In genomic region chr15:5158827-5159226, GRCm38 (mm10) we compare ENCODE assay signal across 10 mouse cellular contexts. TPM values are rescaled to one million over a fixed set of nuclear protein-coding genes. Genes with fewer than 3 reads are reported as not detected.
A peak's percentile ranks its signal among the peaks of the same experiment; 100 is the strongest.
DNase-seq lines count a peak whose midpoint lies in the region; ATAC-seq and TF ChIP-seq lines count a peak whose summit lies in the region.
"Had no signal": no experiment of that assay in that cellular context is flagged by ENCODE, and none has a peak within 500 bp of the region (broad histone marks: within the 10 kb centered on the region; RNA-seq: fewer than 3 reads in every experiment).

No protein-coding gene starts in this region.

- H3K4me3 ChIP-seq in lung, postnatal 0 days (ENCODE audit: low read depth, low read length) = no peak overlapping the region
- no peak overlapping the region for H3K4me3 ChIP-seq in intestine, embryonic 16.5 days (ENCODE audit: low read length)
- no peak overlapping the region for H3K4me3 ChIP-seq in stomach, postnatal 0 days (ENCODE audit: low read depth, low read length)
- no peak overlapping the region for H3K4me3 ChIP-seq in cerebellum, adult 2 months (replicated peaks; ENCODE audit: insufficient read depth, low read depth, low read length)
- H3K4me3 ChIP-seq: hindbrain, embryonic 15.5 days had no signal

- TF ChIP-seq CTCF in lung, postnatal 0 days (IDR thresholded peaks at IDR 0.05) = no peak
- no peak for TF ChIP-seq CTCF in stomach, postnatal 0 days (IDR thresholded peaks at IDR 0.05; ENCODE audit: low read depth)
- no peak for TF ChIP-seq CTCF in cerebellum, adult 2 months (IDR thresholded peaks at IDR 0.05; ENCODE audit: borderline replicate concordance, insufficient read depth, low read depth, low read length)

- no peaks in the 10 kb centered on the region for H3K27me3 ChIP-seq in lung, postnatal 0 days (replicated peaks; ENCODE audit: insufficient read depth, low read length)
- H3K27me3 ChIP-seq in intestine, embryonic 16.5 days (replicated peaks; ENCODE audit: control insufficient read depth, insufficient read depth, low read length) = no peaks in the 10 kb centered on the region
- no peaks in the 10 kb centered on the region for H3K27me3 ChIP-seq in stomach, postnatal 0 days (ENCODE audit: control insufficient read depth, insufficient read depth, low read length)
- H3K27me3 ChIP-seq in cerebellum, adult 2 months (ENCODE audit: control insufficient read depth, insufficient read depth, low read length) = no peaks in the 10 kb centered on the region
- H3K27me3 ChIP-seq: hindbrain, embryonic 15.5 days had no signal

- no peak overlapping the region for H3K27ac ChIP-seq in lung, postnatal 0 days (ENCODE audit: low read length)
- no peak overlapping the region for H3K27ac ChIP-seq in intestine, embryonic 16.5 days (ENCODE audit: low read length)
- H3K27ac ChIP-seq in stomach, postnatal 0 days (replicated peaks) = no peak overlapping the region
- no peak overlapping the region for H3K27ac ChIP-seq in cerebellum, adult 2 months (ENCODE audit: insufficient read depth, low read length)
- H3K27ac ChIP-seq: hindbrain, embryonic 15.5 days; macrophage had no signal

- 0 out of 2 replicates have a peak, but pooled peaks cover under 1% of the 10 kb centered on the region for H3K36me3 ChIP-seq in lung, postnatal 0 days (ENCODE audit: insufficient read depth, low read length)
- peaks cover 2% of the 10 kb centered on the region; the same call in 1 of the 2 replicates for H3K36me3 ChIP-seq in intestine, embryonic 16.5 days (ENCODE audit: control insufficient read depth, insufficient read depth, low read length)
- H3K36me3 ChIP-seq in stomach, postnatal 0 days (ENCODE audit: control insufficient read depth, insufficient read depth, low read length) = no peaks in the 10 kb centered on the region; the same call in none of the 2 replicates

- no peaks in the 10 kb centered on the region for H3K9me3 ChIP-seq in lung, postnatal 0 days (ENCODE audit: low read length)
- no peaks in the 10 kb centered on the region for H3K9me3 ChIP-seq in intestine, embryonic 16.5 days (ENCODE audit: control insufficient read depth, low read length)
- H3K9me3 ChIP-seq in stomach, postnatal 0 days (ENCODE audit: control insufficient read depth, low read length) = no peaks in the 10 kb centered on the region
- H3K9me3 ChIP-seq: hindbrain, embryonic 15.5 days had no signal

- H3K4me2 ChIP-seq in lung, postnatal 0 days (replicated peaks; ENCODE audit: low read depth, low read length) = no peak overlapping the region
- H3K4me2 ChIP-seq in intestine, embryonic 16.5 days (ENCODE audit: low read depth, low read length) = no peak overlapping the region
- H3K4me2 ChIP-seq in stomach, postnatal 0 days (replicated peaks; ENCODE audit: low read depth) = no peak overlapping the region
- H3K4me2 ChIP-seq: hindbrain, embryonic 15.5 days had no signal

- no peak for TF ChIP-seq EP300 in lung, postnatal 0 days (IDR thresholded peaks at IDR 0.05)
- TF ChIP-seq EP300 in stomach, postnatal 0 days (optimal IDR thresholded peaks at IDR 0.05) = no peak

- H3K9ac ChIP-seq in lung, postnatal 0 days (replicated peaks; ENCODE audit: low read depth) = no peak overlapping the region
- no peak overlapping the region for H3K9ac ChIP-seq in intestine, embryonic 16.5 days (ENCODE audit: low read depth, low read length)
- no peak overlapping the region for H3K9ac ChIP-seq in stomach, postnatal 0 days (ENCODE audit: low read length)
- H3K9ac ChIP-seq: hindbrain, embryonic 15.5 days had no signal

- no peak for TF ChIP-seq POLR2A in cerebellum, adult 2 months (IDR thresholded peaks at IDR 0.05; ENCODE audit: borderline replicate concordance, insufficient read depth, low read length)

- ATAC-seq in lung, postnatal 0 days = peak; percentile 38; the same call in 1 of the 2 replicates
- peak; percentile 63 for ATAC-seq in intestine, embryonic 16.5 days
- peak; percentile 60; the same call in 1 of the 2 replicates for ATAC-seq in stomach, postnatal 0 days (ENCODE audit: low FRiP score, low TSS enrichment)

- peaks cover 6% of the 10 kb centered on the region; the same call in 1 of the 2 replicates for H3K4me1 ChIP-seq in lung, postnatal 0 days (ENCODE audit: insufficient read depth, low read depth, low read length)
- peaks cover 21% of the 10 kb centered on the region for H3K4me1 ChIP-seq in intestine, embryonic 16.5 days (ENCODE audit: control insufficient read depth, insufficient read depth, low read length)
- 0 out of 2 replicates have a peak, but pooled peaks cover 2% of the 10 kb centered on the region for H3K4me1 ChIP-seq in stomach, postnatal 0 days (replicated peaks; ENCODE audit: control insufficient read depth, insufficient read depth)
- no peaks in the 10 kb centered on the region; the same call in 1 of the 2 replicates for H3K4me1 ChIP-seq in cerebellum, adult 2 months (ENCODE audit: control insufficient read depth, insufficient read depth, low read length)

- WGBS in lung, postnatal 0 days = 49% methylated on average over 6 of the region's 6 CpGs
- 56% methylated on average over 6 of the region's 6 CpGs for WGBS in intestine, embryonic 16.5 days
- WGBS in stomach, postnatal 0 days = 51% methylated on average over 6 of the region's 6 CpGs
- whole genome bisulfite sequencing in cerebellum, adult 2 months = 51% methylated on average over 6 of the region's 6 CpGs

- peak; percentile 18 for DNase-seq in lung, postnatal 0 days (ENCODE audit: low spot score)
- no peak for DNase-seq in lung, postnatal 14 days
- DNase-seq in gastrocnemius, postnatal 4 days (ENCODE audit: low spot score in 2 of 2) = peak; percentile 22 to 23
- peak; percentile 45 for DNase-seq in stomach, postnatal 0 days (ENCODE audit: low spot score)
- DNase-seq in cerebellum, adult 2 months = no peak
- DNase-seq in yolk sac, embryonic 10.5 days (ENCODE audit: low spot score) = no peak
- DNase-seq: thymus, postnatal 4 days had no signal

RNA-seq across cellular contexts. Expression of gene Prkaa1, which starts 15.2 kb away (rescaled TPM):
- 13.3 and 14.1 TPM in 2 replicates for polyA plus RNA-seq in lung, postnatal 0 days (2015; fragmentation: Nextera tagmentation; extraction: Ambion mirVana)
- total RNA-seq in gastrocnemius, postnatal 4 days (2021) = 10 to 100 TPM; 15.8 to 17.4 TPM
- polyA plus RNA-seq in intestine, embryonic 16.5 days (2015; fragmentation: Nextera tagmentation; extraction: Ambion mirVana) = 23.1 and 24.9 TPM in 2 replicates
- 13.7 and 13.9 TPM in 2 replicates for polyA plus RNA-seq in stomach, postnatal 0 days (2015; fragmentation: Nextera tagmentation; extraction: Ambion mirVana)
- polyA plus RNA-seq in cerebellum, adult 2 months (2012; rRNA removed) = 19.5 and 20.6 TPM in 2 replicates

RNA-seq across cellular contexts. Expression of gene Ttc33, which starts 26.5 kb away (rescaled TPM):
- 35.4 and 35.9 TPM in 2 replicates for polyA plus RNA-seq in lung, postnatal 0 days (2015; fragmentation: Nextera tagmentation; extraction: Ambion mirVana)
- 10 to 100 TPM; 34.3 to 39.0 TPM for total RNA-seq in gastrocnemius, postnatal 4 days (2021)
- polyA plus RNA-seq in intestine, embryonic 16.5 days (2015; fragmentation: Nextera tagmentation; extraction: Ambion mirVana) = 32.0 and 32.9 TPM in 2 replicates
- polyA plus RNA-seq in stomach, postnatal 0 days (2015; fragmentation: Nextera tagmentation; extraction: Ambion mirVana) = 26.7 and 27.3 TPM in 2 replicates
- polyA plus RNA-seq in cerebellum, adult 2 months (2012; rRNA removed) = 55.4 and 59.6 TPM in 2 replicates

RNA-seq across cellular contexts. Expression of gene Rpl37, which starts 42.4 kb away (rescaled TPM):
- polyA plus RNA-seq in lung, postnatal 0 days (2015; fragmentation: Nextera tagmentation; extraction: Ambion mirVana) = 559 and 573 TPM in 2 replicates
- total RNA-seq in gastrocnemius, postnatal 4 days (2021) = 100 to 1,000 TPM; 389 to 413 TPM
- 432 and 438 TPM in 2 replicates for polyA plus RNA-seq in intestine, embryonic 16.5 days (2015; fragmentation: Nextera tagmentation; extraction: Ambion mirVana)
- polyA plus RNA-seq in stomach, postnatal 0 days (2015; fragmentation: Nextera tagmentation; extraction: Ambion mirVana) = 661 and 725 TPM in 2 replicates
- polyA plus RNA-seq in cerebellum, adult 2 months (2012; rRNA removed) = 845 and 981 TPM in 2 replicates

RNA-seq across cellular contexts. Expression of gene Card6, which starts 50.5 kb away (rescaled TPM):
- 2.1 and 2.7 TPM in 2 replicates for polyA plus RNA-seq in lung, postnatal 0 days (2015; fragmentation: Nextera tagmentation; extraction: Ambion mirVana)
- 1 to 10 TPM; 2.7 to 3.1 TPM for total RNA-seq in gastrocnemius, postnatal 4 days (2021)
- polyA plus RNA-seq in intestine, embryonic 16.5 days (2015; fragmentation: Nextera tagmentation; extraction: Ambion mirVana) = 1.5 and 2.1 TPM in 2 replicates
- polyA plus RNA-seq in stomach, postnatal 0 days (2015; fragmentation: Nextera tagmentation; extraction: Ambion mirVana) = 1.4 and 1.8 TPM in 2 replicates
- polyA plus RNA-seq in cerebellum, adult 2 months (2012; rRNA removed) = 0.59 and 0.70 TPM in 2 replicates

Comparison
In these comparisons a context has a peak if more than half of its experiments do, and no peak if none do; other contexts are left out.
1. DNase-seq: peak in lung, postnatal 0 days (single experiment), gastrocnemius, postnatal 4 days (2 of 2) and stomach, postnatal 0 days (single experiment); none in lung, postnatal 14 days (single experiment), cerebellum, adult 2 months (0 of 2) and yolk sac, embryonic 10.5 days (single experiment).
2. Peak in every context shown above with its lines, with median percentiles within 50 percentile points of each other: ATAC-seq.